ENCODE assay signal across 8 mouse cellular contexts in genomic region chr7:18841174-18841567, GRCm38 (mm10). TPM values are rescaled to one million over a fixed set of nuclear protein-coding genes. Genes with fewer than 3 reads are reported as not detected.
DNase-seq lines count a peak whose midpoint lies in the region; ATAC-seq and TF ChIP-seq lines count a peak whose summit lies in the region.

No protein-coding gene starts in this region.

- WGBS in intestine, embryonic 15.5 days: 52% methylated on average over 1 of the region's 1 CpGs
- 55% methylated on average over 1 of the region's 1 CpGs for WGBS in midbrain, embryonic 16.5 days

- no peak overlapping the region for H3K9ac ChIP-seq in intestine, embryonic 15.5 days
- no peak overlapping the region for H3K9ac ChIP-seq in midbrain, embryonic 16.5 days (ENCODE audit: low read depth, low read length)

- peak overlapping the region; percentile 75 for H3K4me2 ChIP-seq in intestine, embryonic 15.5 days (replicated peaks)
- peak overlapping the region; percentile 48 for H3K4me2 ChIP-seq in midbrain, embryonic 16.5 days (ENCODE audit: low read length)

- TF ChIP-seq POLR2A in embryonic fibroblast, embryonic 13.5 days (IDR thresholded peaks at IDR 0.05; ENCODE audit: low read depth, low read length): no peak

- H3K4me3 ChIP-seq in embryonic fibroblast, embryonic 13.5 days (ENCODE audit: insufficient read depth, low read length): peak overlapping the region; percentile 34
- peak overlapping the region; percentile 29 for H3K4me3 ChIP-seq in intestine, embryonic 15.5 days (replicated peaks)
- no peak overlapping the region for H3K4me3 ChIP-seq in midbrain, embryonic 16.5 days (ENCODE audit: low read depth, low read length)

- peak overlapping the region; percentile 75; the same call in 1 of the 2 replicates for H3K27ac ChIP-seq in embryonic fibroblast, embryonic 13.5 days (ENCODE audit: insufficient read depth, low read length)
- peak overlapping the region; percentile 75 for H3K27ac ChIP-seq in intestine, embryonic 15.5 days
- H3K27ac ChIP-seq in midbrain, embryonic 16.5 days (ENCODE audit: low read length): no peak overlapping the region

- H3K4me1 ChIP-seq in embryonic fibroblast, embryonic 13.5 days (ENCODE audit: control insufficient read depth, insufficient read depth, low read length): no peaks in the 10 kb centered on the region
- peaks cover 3% of the 10 kb centered on the region; the same call in 1 of the 2 replicates for H3K4me1 ChIP-seq in intestine, embryonic 15.5 days (replicated peaks)
- H3K4me1 ChIP-seq in midbrain, embryonic 16.5 days (ENCODE audit: control insufficient read depth, insufficient read depth, low read length): no peaks in the 10 kb centered on the region

- peak; percentile 9 for DNase-seq in kidney, postnatal 10 days
- DNase-seq in kidney, adult 8-10 months: no peak
- DNase-seq in cerebellum, postnatal 14 days: no peak
- no peak for DNase-seq in left cerebral cortex, postnatal 4 days
- DNase-seq in urinary bladder, postnatal 25 days (ENCODE audit: low spot score): no peak

- no peaks in the 10 kb centered on the region for H3K9me3 ChIP-seq in intestine, embryonic 15.5 days
- H3K9me3 ChIP-seq in midbrain, embryonic 16.5 days (replicated peaks; ENCODE audit: control insufficient read depth, low read length, poor library complexity, severe bottlenecking): no peaks in the 10 kb centered on the region

- H3K27me3 ChIP-seq in intestine, embryonic 15.5 days (replicated peaks): no peaks in the 10 kb centered on the region
- H3K27me3 ChIP-seq in midbrain, embryonic 16.5 days (ENCODE audit: control insufficient read depth, insufficient read depth, low read depth, low read length): no peaks in the 10 kb centered on the region

- intact Hi-C loops in left cerebral cortex, postnatal 4 days (cut with DNase I): no loop called here

- peak; percentile 13 for ATAC-seq in intestine, embryonic 15.5 days
- ATAC-seq in midbrain, embryonic 16.5 days: peak; percentile 51

- H3K36me3 ChIP-seq in intestine, embryonic 15.5 days: no peaks in the 10 kb centered on the region
- H3K36me3 ChIP-seq in midbrain, embryonic 16.5 days (ENCODE audit: control insufficient read depth, insufficient read depth, low read length): no peaks in the 10 kb centered on the region

- TF ChIP-seq CTCF in embryonic fibroblast, embryonic 13.5 days (IDR thresholded peaks at IDR 0.05; ENCODE audit: borderline replicate concordance, insufficient read depth, low read length): no peak

RNA-seq across cellular contexts. Expression of gene Mill2, which starts 1.4 kb away (rescaled TPM):
- polyA plus RNA-seq in embryonic fibroblast, embryonic 13.5 days (2011; ENCODE audit: insufficient read length, low read depth, missing spikeins): 1.8 and 3.0 TPM in 2 replicates
- 0.73 TPM in 2 replicates for polyA plus RNA-seq in intestine, embryonic 15.5 days (2015; fragmentation: Nextera tagmentation; extraction: Ambion mirVana)
- polyA plus RNA-seq in midbrain, embryonic 16.5 days (2015; fragmentation: Nextera tagmentation; extraction: Ambion mirVana): 0.45 and 0.69 TPM in 2 replicates
- total RNA-seq in left cerebral cortex, postnatal 4 days (2021): 1 to 10 TPM in 1 of 2 experiments, under 1 TPM in 1; 0.90 to 1.5 TPM

RNA-seq across cellular contexts. Expression of gene Psg17, which starts 19.8 kb away (rescaled TPM):
- polyA plus RNA-seq in embryonic fibroblast, embryonic 13.5 days (2011; ENCODE audit: insufficient read length, low read depth, missing spikeins): not detected in 2 replicates
- polyA plus RNA-seq in intestine, embryonic 15.5 days (2015; fragmentation: Nextera tagmentation; extraction: Ambion mirVana): 0.13 TPM in 2 replicates
- 0.09 TPM in 1 of 2 replicates, not detected in the other for polyA plus RNA-seq in midbrain, embryonic 16.5 days (2015; fragmentation: Nextera tagmentation; extraction: Ambion mirVana)
- not detected for total RNA-seq in left cerebral cortex, postnatal 4 days (2021)

RNA-seq across cellular contexts. Expression of gene Pglyrp1, which starts 30.0 kb away (rescaled TPM):
- polyA plus RNA-seq in embryonic fibroblast, embryonic 13.5 days (2011; ENCODE audit: insufficient read length, low read depth, missing spikeins): not detected in 2 replicates
- 53.1 and 72.8 TPM in 2 replicates for polyA plus RNA-seq in intestine, embryonic 15.5 days (2015; fragmentation: Nextera tagmentation; extraction: Ambion mirVana)
- polyA plus RNA-seq in midbrain, embryonic 16.5 days (2015; fragmentation: Nextera tagmentation; extraction: Ambion mirVana): 25.4 and 29.9 TPM in 2 replicates
- 10 to 100 TPM; 16.1 to 16.8 TPM for total RNA-seq in left cerebral cortex, postnatal 4 days (2021)

RNA-seq across cellular contexts. Expression of gene Psg19, which starts 42.9 kb away (rescaled TPM):
- not detected in 2 replicates for polyA plus RNA-seq in embryonic fibroblast, embryonic 13.5 days (2011; ENCODE audit: insufficient read length, low read depth, missing spikeins)
- polyA plus RNA-seq in intestine, embryonic 15.5 days (2015; fragmentation: Nextera tagmentation; extraction: Ambion mirVana): not detected in 2 replicates
- polyA plus RNA-seq in midbrain, embryonic 16.5 days (2015; fragmentation: Nextera tagmentation; extraction: Ambion mirVana): not detected in 2 replicates
- total RNA-seq in left cerebral cortex, postnatal 4 days (2021): not detected

Comparison
In these comparisons a context has a peak if more than half of its experiments do, and no peak if none do; other contexts are left out.
1. RNA of gene Pglyrp1, which starts 30.0 kb away (polyA plus RNA-seq): 53.1 to 72.8 TPM in intestine, embryonic 15.5 days and 25.4 to 29.9 TPM in midbrain, embryonic 16.5 days; not detected in embryonic fibroblast, embryonic 13.5 days; every median in the first group is over 10 times any median in the second.